Mouse (Mus musculus): Measurements from ENCODE around the gene Eri3. TPM values are rescaled to one million over a fixed set of nuclear protein-coding genes. Genes with fewer than 3 reads are reported as not detected.

The Eri3 gene
- polyA plus RNA-seq, 1 experiment from 2014 or later: 116 TPM

DNA sequence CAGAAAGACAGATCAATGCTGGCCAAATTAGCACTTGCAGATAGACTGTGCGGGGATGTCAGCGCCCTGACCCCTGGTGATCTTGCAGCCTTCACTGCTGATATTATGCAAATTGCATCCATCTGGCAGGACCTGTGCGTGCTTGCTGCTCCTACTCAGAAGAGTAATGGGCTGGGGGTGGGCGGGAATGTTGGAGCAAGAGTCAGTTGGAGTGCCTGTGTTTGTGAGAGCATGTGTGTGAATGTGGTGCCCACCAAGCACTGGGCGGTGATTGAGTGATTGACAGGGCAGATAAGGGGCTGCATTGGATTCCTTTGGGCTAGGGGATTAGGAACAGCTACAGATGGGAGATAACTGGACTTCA, 105.3 kb downstream of the Eri3 start:
- no peaks in the 10 kb centered on the region for H3K9me3 ChIP-seq
- DNase-seq (ENCODE audit: extremely low spot score, low spot score): no peak
- H3K27me3 ChIP-seq (ENCODE audit: poor library complexity, severe bottlenecking): no peaks in the 10 kb centered on the region
- peaks cover 10% of the 10 kb centered on the region for H3K36me3 ChIP-seq (replicated peaks)
- H3K4me1 ChIP-seq: peaks cover 86% of the 10 kb centered on the region
- H3K27ac ChIP-seq: peak overlapping the region; percentile 82
- WGBS: 37% methylated on average over 5 of the region's 5 CpGs
- H3K4me3 ChIP-seq: no peak overlapping the region

DNA sequence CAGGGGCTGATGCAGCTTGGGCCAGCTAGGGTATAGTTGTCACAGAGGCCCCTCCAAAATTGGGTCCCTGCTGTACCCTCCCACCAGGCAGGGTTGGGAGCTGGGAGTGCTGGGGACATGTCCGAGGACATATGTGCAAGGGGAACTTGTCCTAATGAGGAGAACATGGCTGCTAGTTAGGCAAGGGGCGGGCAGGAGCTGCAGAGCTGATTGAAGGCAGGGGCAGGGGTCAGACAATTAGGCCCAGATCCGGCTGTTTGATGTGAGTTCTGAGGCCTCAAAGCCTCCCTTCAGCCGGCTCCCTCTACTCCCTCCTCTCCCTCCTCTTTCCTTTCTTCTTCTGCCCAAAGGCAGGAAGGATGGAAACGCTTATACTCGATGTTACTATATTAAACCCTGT, 106.8 kb downstream of the Eri3 start:
- no peaks in the 10 kb centered on the region for H3K9me3 ChIP-seq
- no peaks in the 10 kb centered on the region for H3K27me3 ChIP-seq (ENCODE audit: poor library complexity, severe bottlenecking)
- peaks cover 71% of the 10 kb centered on the region for H3K4me1 ChIP-seq
- no peak overlapping the region for H3K4me3 ChIP-seq
- peak; percentile 70 for DNase-seq (ENCODE audit: extremely low spot score, low spot score)
- peaks cover 14% of the 10 kb centered on the region for H3K36me3 ChIP-seq (replicated peaks)
- WGBS: 5% methylated on average over 6 of the region's 6 CpGs
- peak overlapping the region; percentile 84 for H3K27ac ChIP-seq

- H3K36me3 ChIP-seq (replicated peaks): peaks cover 14% of the 10 kb centered on the region
- H3K4me1 ChIP-seq: peaks cover 64% of the 10 kb centered on the region
- 55% methylated on average over 4 of the region's 4 CpGs for WGBS
- H3K27me3 ChIP-seq (ENCODE audit: poor library complexity, severe bottlenecking): no peaks in the 10 kb centered on the region
- peak overlapping the region; percentile 84 for H3K27ac ChIP-seq
- no peak for DNase-seq (ENCODE audit: extremely low spot score, low spot score)
- H3K4me3 ChIP-seq: no peak overlapping the region
- H3K9me3 ChIP-seq: no peaks in the 10 kb centered on the region
These were observed 107.5 kb downstream of the Eri3 start for GRCm38 (mm10) chr4:117657646-117658045.

DNA sequence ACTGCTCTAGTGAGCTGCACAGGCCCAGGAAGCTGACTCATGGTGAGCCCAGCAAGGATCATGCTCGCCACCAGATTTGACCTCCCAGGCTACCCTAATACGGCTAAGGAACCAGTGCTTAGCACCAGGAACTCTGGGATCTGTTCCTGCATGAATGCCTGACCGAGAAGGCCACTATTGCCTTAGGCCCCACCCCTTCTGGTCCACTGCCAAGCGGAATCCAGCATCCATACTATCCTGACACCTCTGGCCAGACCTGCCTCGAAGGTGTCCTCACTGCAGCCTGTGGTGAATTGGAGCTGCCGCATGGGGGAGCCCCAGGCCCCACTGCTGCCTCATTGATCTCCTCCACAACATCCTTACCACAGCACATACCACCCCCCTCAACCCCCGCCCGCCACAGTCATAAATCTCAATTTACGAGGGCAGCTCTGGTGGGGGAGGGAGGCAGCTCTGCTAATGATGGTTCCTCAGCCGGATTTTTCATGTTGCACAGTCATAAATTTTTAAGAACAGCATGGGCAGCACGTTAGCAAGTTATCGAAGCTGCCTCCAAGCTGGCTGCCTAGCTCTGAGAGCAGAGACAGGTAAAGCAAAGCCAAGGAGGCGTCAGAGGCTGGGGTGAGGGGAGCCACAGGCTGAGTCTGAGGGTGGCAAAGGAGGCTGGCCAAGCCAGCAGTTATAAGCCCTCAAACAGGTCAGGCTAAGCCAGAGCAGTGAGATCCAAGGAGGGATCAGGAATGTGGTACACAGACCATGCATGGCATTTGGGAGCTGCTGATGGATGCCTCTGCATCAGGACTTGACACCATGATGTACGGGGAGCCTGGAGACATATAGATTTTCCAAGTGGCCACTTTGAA, 108.6 kb downstream of the Eri3 start:
- Histone ChIP-seq H3K27me3 (ENCODE audit: poor library complexity, severe bottlenecking) (no peaks in the 10 kb centered on the region), H3K9me3 (no peaks in the 10 kb centered on the region), H3K4me1 (peaks cover 53% of the 10 kb centered on the region), H3K27ac (peak overlapping the region; percentile 84), H3K36me3 (replicated peaks) (peaks cover 14% of the 10 kb centered on the region), H3K4me3 (no peak overlapping the region)
- no peak for DNase-seq (ENCODE audit: extremely low spot score, low spot score)
- WGBS: 72% methylated on average over 14 of the region's 14 CpGs

- H3K36me3 ChIP-seq (replicated peaks): peaks cover 14% of the 10 kb centered on the region
- WGBS: 97% methylated on average over 5 of the region's 5 CpGs
These were observed 109.8 kb downstream of the Eri3 start for GRCm38 (mm10) chr4:117660001-117660400.

DNA sequence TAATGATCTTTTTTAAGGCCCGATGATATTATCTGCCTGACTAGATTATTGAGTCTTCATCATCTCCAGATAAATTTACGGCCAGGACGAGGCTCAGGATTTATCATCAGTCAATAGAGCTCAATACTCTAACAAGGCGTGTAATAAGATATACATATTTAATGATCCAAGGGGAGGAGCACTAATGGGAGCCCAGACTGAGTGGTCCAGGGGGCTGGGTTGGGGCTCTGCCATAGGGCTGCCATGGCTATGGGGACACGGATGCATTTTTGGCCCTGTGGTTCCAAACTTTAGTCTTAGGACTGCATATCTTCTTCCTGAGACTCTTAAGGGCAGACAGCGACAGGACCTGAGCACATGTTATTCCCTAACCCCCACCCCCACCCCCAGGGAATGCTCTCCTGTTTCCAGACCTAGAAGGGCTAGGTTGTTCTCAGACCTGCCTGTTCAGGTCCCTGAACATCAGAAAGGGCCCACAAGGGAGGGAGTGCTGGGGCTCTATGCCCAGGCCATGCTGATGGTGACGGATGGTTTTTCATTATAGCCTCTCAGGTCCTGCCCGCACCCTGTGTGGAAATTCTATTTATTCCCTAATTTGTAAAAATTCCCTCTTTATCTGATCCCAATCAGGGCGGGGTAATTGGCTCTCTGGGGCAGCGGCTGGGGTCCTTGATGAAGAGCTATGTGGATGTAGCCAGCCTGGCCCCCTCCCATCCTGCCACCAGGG, 114.4 kb downstream of the Eri3 start:
- no peak for DNase-seq (ENCODE audit: extremely low spot score, low spot score)
- no peaks in the 10 kb centered on the region for H3K27me3 ChIP-seq (ENCODE audit: poor library complexity, severe bottlenecking)
- peaks cover 8% of the 10 kb centered on the region for H3K4me1 ChIP-seq
- peaks cover 14% of the 10 kb centered on the region for H3K36me3 ChIP-seq (replicated peaks)
- 91% methylated on average over 10 of the region's 10 CpGs for WGBS
- no peaks in the 10 kb centered on the region for H3K9me3 ChIP-seq
- H3K27ac ChIP-seq: no peak overlapping the region
- H3K4me3 ChIP-seq: no peak overlapping the region

More at GRCm38 (mm10) chr4:117660001-117660400, 109.8 kb downstream of the Eri3 start:
- Histone ChIP-seq H3K4me3 (no peak overlapping the region), H3K9me3 (no peaks in the 10 kb centered on the region), H3K4me1 (peaks cover 41% of the 10 kb centered on the region), H3K27me3 (ENCODE audit: poor library complexity, severe bottlenecking) (no peaks in the 10 kb centered on the region), H3K27ac (no peak overlapping the region)
- DNase-seq (ENCODE audit: extremely low spot score, low spot score): no peak

DNA sequence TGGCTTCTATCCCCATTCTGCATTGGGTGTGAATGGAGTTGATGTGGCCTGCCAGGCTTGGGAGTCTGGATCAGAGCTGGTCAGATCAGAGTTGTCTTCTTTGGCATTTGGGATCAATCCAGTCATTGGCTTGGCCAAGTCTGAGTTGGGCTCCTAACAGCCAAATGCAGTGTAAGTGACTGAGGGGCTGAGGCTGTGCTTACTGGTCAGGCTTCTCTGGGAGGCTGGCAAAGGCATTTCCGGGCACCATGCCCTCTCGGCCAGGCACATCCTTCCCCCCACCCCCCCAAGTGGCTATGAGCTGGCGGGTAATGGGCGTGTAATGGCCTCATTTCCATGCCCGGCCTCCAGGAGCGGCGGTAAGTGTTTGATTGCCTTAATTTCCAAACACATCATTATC, 115.4 kb downstream of the Eri3 start:
- H3K27ac ChIP-seq: no peak overlapping the region
- peaks cover 10% of the 10 kb centered on the region for H3K4me1 ChIP-seq
- peaks cover 9% of the 10 kb centered on the region; the same call in 1 of the 2 replicates for H3K36me3 ChIP-seq (replicated peaks)
- no peaks in the 10 kb centered on the region for H3K9me3 ChIP-seq
- no peak overlapping the region for H3K4me3 ChIP-seq
- 88% methylated on average over 7 of the region's 7 CpGs for WGBS
- no peaks in the 10 kb centered on the region for H3K27me3 ChIP-seq (ENCODE audit: poor library complexity, severe bottlenecking)
- DNase-seq (ENCODE audit: extremely low spot score, low spot score): no peak

DNA sequence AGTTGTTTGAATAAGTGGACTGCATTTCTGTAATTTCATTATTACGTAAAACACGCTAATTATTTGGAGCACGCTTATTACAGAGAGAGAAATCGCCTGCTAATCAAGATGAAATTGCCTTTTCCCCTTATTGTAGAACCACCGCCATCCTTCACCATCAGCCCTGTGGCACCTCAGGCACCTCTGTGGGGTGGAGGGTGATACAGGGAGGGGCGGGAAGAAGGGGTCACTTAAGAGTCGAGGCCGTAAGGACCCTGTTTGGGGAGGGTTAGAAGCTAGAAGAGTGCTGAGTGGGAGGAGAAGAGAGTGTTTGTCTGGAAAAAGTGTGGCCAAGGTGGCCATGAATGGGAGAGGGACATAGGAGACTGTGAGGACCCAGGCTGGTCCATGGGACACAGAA, 115.9 kb downstream of the Eri3 start:
- DNase-seq (ENCODE audit: extremely low spot score, low spot score): no peak
- Histone ChIP-seq H3K27me3 (ENCODE audit: poor library complexity, severe bottlenecking) (no peaks in the 10 kb centered on the region), H3K36me3 (replicated peaks) (peaks cover 7% of the 10 kb centered on the region; the same call in 1 of the 2 replicates), H3K4me3 (no peak overlapping the region), H3K27ac (no peak overlapping the region), H3K9me3 (no peaks in the 10 kb centered on the region), H3K4me1 (peaks cover 10% of the 10 kb centered on the region)
- 88% methylated on average over 8 of the region's 8 CpGs for WGBS

- H3K9me3 ChIP-seq: no peaks in the 10 kb centered on the region
- no peaks in the 10 kb centered on the region for H3K27me3 ChIP-seq (ENCODE audit: poor library complexity, severe bottlenecking)
- WGBS: 80% methylated on average over 7 of the region's 7 CpGs
- no peak overlapping the region for H3K27ac ChIP-seq
- no peak overlapping the region for H3K4me3 ChIP-seq
- H3K36me3 ChIP-seq (replicated peaks): peaks cover 33% of the 10 kb centered on the region
- H3K4me1 ChIP-seq: peaks cover 19% of the 10 kb centered on the region
- DNase-seq (ENCODE audit: extremely low spot score, low spot score): no peak
These were observed 119.7 kb downstream of the Eri3 start for GRCm38 (mm10) chr4:117669874-117670273.

GRCm38 (mm10) chr4:117672042-117672441, 121.9 kb downstream of the Eri3 start:
- H3K9me3 ChIP-seq: no peaks in the 10 kb centered on the region
- peaks cover 51% of the 10 kb centered on the region for H3K36me3 ChIP-seq (replicated peaks)
- DNase-seq (ENCODE audit: extremely low spot score, low spot score): no peak
- WGBS: 89% methylated on average over 9 of the region's 9 CpGs
- H3K27ac ChIP-seq: no peak overlapping the region
- H3K4me1 ChIP-seq: peaks cover 16% of the 10 kb centered on the region
- no peaks in the 10 kb centered on the region for H3K27me3 ChIP-seq (ENCODE audit: poor library complexity, severe bottlenecking)
- no peak overlapping the region for H3K4me3 ChIP-seq

GRCm38 (mm10) chr4:117673901-117674300, 123.7 kb downstream of the Eri3 start:
- H3K9me3 ChIP-seq: no peaks in the 10 kb centered on the region
- DNase-seq (ENCODE audit: extremely low spot score, low spot score): no peak
- no peaks in the 10 kb centered on the region for H3K27me3 ChIP-seq (ENCODE audit: poor library complexity, severe bottlenecking)
- H3K27ac ChIP-seq: no peak overlapping the region
- H3K4me1 ChIP-seq: peaks cover 16% of the 10 kb centered on the region
- WGBS: 77% methylated on average over 3 of the region's 3 CpGs
- peaks cover 70% of the 10 kb centered on the region for H3K36me3 ChIP-seq (replicated peaks)
- H3K4me3 ChIP-seq: no peak overlapping the region

DNA sequence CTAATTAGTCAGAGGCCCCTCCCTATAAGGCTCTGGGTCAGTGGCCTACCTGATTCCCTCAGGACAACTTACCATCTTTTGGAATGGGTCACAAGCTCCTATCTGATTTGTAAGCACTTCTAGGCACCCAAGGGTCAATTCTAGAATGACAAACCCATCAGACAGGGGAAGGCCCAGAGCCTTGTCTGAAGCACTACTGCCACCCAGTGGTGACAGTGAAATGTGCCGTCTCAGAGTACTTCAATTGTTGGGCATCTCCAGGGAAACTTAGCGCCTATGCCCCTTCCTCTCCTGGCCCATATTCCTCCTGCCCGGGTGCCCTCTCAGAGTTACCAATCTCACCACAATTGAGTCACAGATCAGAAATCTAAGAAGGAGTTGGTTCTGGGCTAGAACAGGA, 126.7 kb downstream of the Eri3 start:
- H3K27me3 ChIP-seq (ENCODE audit: poor library complexity, severe bottlenecking): no peaks in the 10 kb centered on the region
- peaks cover 16% of the 10 kb centered on the region for H3K4me1 ChIP-seq
- H3K36me3 ChIP-seq (replicated peaks): peaks cover 91% of the 10 kb centered on the region
- 25% methylated on average over 3 of the region's 3 CpGs for WGBS
- no peaks in the 10 kb centered on the region for H3K9me3 ChIP-seq
- peak; percentile 74 for DNase-seq (ENCODE audit: extremely low spot score, low spot score)
- no peak overlapping the region for H3K4me3 ChIP-seq
- H3K27ac ChIP-seq: no peak overlapping the region

DNA sequence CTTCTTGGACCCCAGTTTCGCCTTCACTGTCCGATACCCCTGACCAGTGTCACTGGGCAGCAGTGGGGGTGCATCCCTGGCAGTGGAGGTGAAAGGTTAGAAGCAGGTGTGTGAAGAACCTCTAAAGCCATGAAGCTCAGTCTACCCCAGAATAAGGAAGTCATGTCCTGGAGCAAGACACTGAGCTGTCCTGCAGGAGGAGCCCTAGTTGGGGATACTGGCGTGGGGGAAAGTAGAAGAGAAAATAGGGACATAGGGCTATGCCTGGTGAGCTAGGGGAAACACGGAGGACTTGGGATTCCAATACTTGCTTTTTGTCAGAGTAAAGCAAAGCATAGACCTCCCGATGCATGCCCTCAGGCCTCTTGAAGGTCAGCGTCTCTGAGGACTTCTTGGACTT, 130.8 kb downstream of the Eri3 start:
- peak overlapping the region; percentile 71 for H3K4me3 ChIP-seq
- H3K36me3 ChIP-seq (replicated peaks): peaks cover 50% of the 10 kb centered on the region
- H3K27ac ChIP-seq: no peak overlapping the region
- WGBS: 84% methylated on average over 6 of the region's 6 CpGs
- no peaks in the 10 kb centered on the region for H3K27me3 ChIP-seq (ENCODE audit: poor library complexity, severe bottlenecking)
- peaks cover 24% of the 10 kb centered on the region for H3K4me1 ChIP-seq
- H3K9me3 ChIP-seq: no peaks in the 10 kb centered on the region
- DNase-seq (ENCODE audit: extremely low spot score, low spot score): no peak

All from forebrain, embryonic 10.5 days (tissue).